In genomic region chr5:135847881-135848280, GRCm38 (mm10) we compare ENCODE assay signal across 31 mouse cellular contexts. TPM values are rescaled to one million over a fixed set of nuclear protein-coding genes. Genes with fewer than 3 reads are reported as not detected.
DNase-seq lines count a peak whose midpoint lies in the region; ATAC-seq lines count a peak whose summit lies in the region.
"Had no signal": no experiment of that assay in that cellular context is flagged by ENCODE, and none has a peak within 500 bp of the region (broad histone marks: within the 10 kb centered on the region; RNA-seq: fewer than 3 reads in every experiment).

No protein-coding gene starts in this region.

- 0 out of 2 replicates have a peak, but pooled peaks cover 3% of the 10 kb centered on the region for H3K27me3 ChIP-seq in hindbrain, embryonic 14.5 days (ENCODE audit: control insufficient read depth, insufficient read depth, low read length)
- H3K27me3 ChIP-seq in hindbrain, embryonic 11.5 days (ENCODE audit: control insufficient read depth, insufficient read depth, low read length): peaks cover 9% of the 10 kb centered on the region
- H3K27me3 ChIP-seq: hindbrain, embryonic 13.5 days had no signal

- no peak overlapping the region for H3K4me3 ChIP-seq in hindbrain, embryonic 14.5 days (replicated peaks; ENCODE audit: low read length)
- H3K4me3 ChIP-seq in hindbrain, embryonic 11.5 days (ENCODE audit: low read depth, low read length): no peak overlapping the region
- H3K4me3 ChIP-seq: embryonic facial prominence, embryonic 10.5 days; embryonic facial prominence, embryonic 13.5 days; erythroblast, embryonic 14.5 days; forebrain, embryonic 12.5 days; forebrain, embryonic 15.5 days; gastrocnemius, adult 2 months; hindbrain, embryonic 13.5 days had no signal

- 0 out of 2 replicates have a peak overlapping the region, but pooled peaks have one; percentile 38 for H3K27ac ChIP-seq in hindbrain, embryonic 14.5 days
- no peak overlapping the region for H3K27ac ChIP-seq in hindbrain, embryonic 11.5 days (ENCODE audit: low read depth, low read length)
- H3K27ac ChIP-seq: embryonic facial prominence, embryonic 10.5 days; embryonic facial prominence, embryonic 13.5 days; forebrain, embryonic 12.5 days; forebrain, embryonic 15.5 days; gastrocnemius, adult 2 months; hindbrain, postnatal 0 days had no signal

- no peak overlapping the region for H3K4me2 ChIP-seq in hindbrain, embryonic 14.5 days (replicated peaks)
- no peak overlapping the region for H3K4me2 ChIP-seq in hindbrain, embryonic 11.5 days (replicated peaks; ENCODE audit: low read depth, low read length)
- H3K4me2 ChIP-seq: embryonic facial prominence, embryonic 13.5 days; forebrain, embryonic 12.5 days; forebrain, embryonic 15.5 days; heart, embryonic 11.5 days; hindbrain, embryonic 13.5 days had no signal

- DNase-seq in hindbrain, embryonic 14.5 days (ENCODE audit: low spot score): no peak
- no peak for DNase-seq in hindbrain, embryonic 11.5 days (ENCODE audit: low spot score)
- peak; percentile 31 to 79 for DNase-seq in left cerebral cortex, postnatal 25 days (ENCODE audit: low spot score in 2 of 2)
- DNase-seq in left cerebral cortex, adult 11 months (ENCODE audit: low spot score): no peak
- DNase-seq in brain, adult 2 months (ENCODE audit: low read depth, low spot score): peak; percentile 78
- DNase-seq in adrenal gland, postnatal 14 days: no peak
- DNase-seq: adrenal gland, postnatal 10 days; B cell, adult 2 months; cerebellum, adult 11-12 months; cerebellum, adult 8-10 months; cerebellum, postnatal 36 days; embryo, embryonic 11 days; gastrocnemius, adult 2 months; gastrocnemius, postnatal 14 days; heart, adult 11 months had no signal

- H3K36me3 ChIP-seq in hindbrain, embryonic 14.5 days (replicated peaks; ENCODE audit: control insufficient read depth, insufficient read depth): peaks cover 19% of the 10 kb centered on the region
- no peaks in the 10 kb centered on the region for H3K36me3 ChIP-seq in hindbrain, embryonic 11.5 days (ENCODE audit: control insufficient read depth, insufficient read depth, low read length)
- H3K36me3 ChIP-seq: embryonic facial prominence, embryonic 10.5 days; embryonic facial prominence, embryonic 13.5 days; forebrain, embryonic 12.5 days; G1E had no signal

- H3K9ac ChIP-seq in hindbrain, embryonic 14.5 days: no peak overlapping the region
- no peak overlapping the region for H3K9ac ChIP-seq in hindbrain, embryonic 11.5 days (ENCODE audit: low read depth, low read length)
- H3K9ac ChIP-seq: embryonic facial prominence, embryonic 13.5 days; forebrain, embryonic 12.5 days; forebrain, embryonic 15.5 days; hindbrain, embryonic 13.5 days had no signal

- 86% methylated on average over 3 of the region's 3 CpGs for WGBS in hindbrain, embryonic 14.5 days
- 85% methylated on average over 3 of the region's 3 CpGs for WGBS in hindbrain, embryonic 11.5 days

- H3K9me3 ChIP-seq in hindbrain, embryonic 14.5 days (ENCODE audit: control insufficient read depth, low read length): no peaks in the 10 kb centered on the region
- no peaks in the 10 kb centered on the region for H3K9me3 ChIP-seq in hindbrain, embryonic 11.5 days (ENCODE audit: control insufficient read depth, low read length)
- H3K9me3 ChIP-seq: embryonic facial prominence, embryonic 13.5 days; forebrain, embryonic 12.5 days; forebrain, embryonic 15.5 days; hindbrain, embryonic 13.5 days had no signal

- intact Hi-C loops in left cerebral cortex, postnatal 25 days (cut with DNase I): no loop called here

- H3K4me1 ChIP-seq in hindbrain, embryonic 14.5 days (replicated peaks; ENCODE audit: control insufficient read depth, insufficient read depth, low read length): peaks cover 31% of the 10 kb centered on the region
- peaks cover 17% of the 10 kb centered on the region for H3K4me1 ChIP-seq in hindbrain, embryonic 11.5 days (replicated peaks; ENCODE audit: control insufficient read depth, insufficient read depth, low read length)

- no peak for ATAC-seq in hindbrain, embryonic 14.5 days (ENCODE audit: low FRiP score)
- no peak for ATAC-seq in hindbrain, embryonic 11.5 days (ENCODE audit: low FRiP score)
- ATAC-seq: forebrain, embryonic 15.5 days; hindbrain, postnatal 0 days; inflammation-experienced regulatory T-cells, adult 6 months; Patski had no signal

RNA-seq across cellular contexts. Expression of gene Hspb1, which starts 39.8 kb away (rescaled TPM):
- polyA plus RNA-seq in hindbrain, embryonic 14.5 days (2014; fragmentation: Nextera tagmentation; extraction: Ambion mirVana): 10.3 and 10.6 TPM in 2 replicates
- 16.6 and 26.1 TPM in 2 replicates for polyA plus RNA-seq in hindbrain, embryonic 11.5 days (2014; fragmentation: Nextera tagmentation; extraction: Ambion mirVana)
- 10 to 100 TPM; 16.9 to 19.7 TPM for total RNA-seq in left cerebral cortex, postnatal 25 days (2021)
- 64.7 and 97.7 TPM in 2 replicates for total RNA-seq in adrenal gland, postnatal 14 days (2021)
- total RNA-seq: G1E; hematopoietic stem cell, adult 5-6 weeks had no signal
- polyA plus RNA-seq: G1E had no signal

RNA-seq across cellular contexts. Expression of gene Srrm3, which starts 41.2 kb away (rescaled TPM):
- polyA plus RNA-seq in hindbrain, embryonic 14.5 days (2014; fragmentation: Nextera tagmentation; extraction: Ambion mirVana): 49.3 and 51.3 TPM in 2 replicates
- 33.2 and 39.8 TPM in 2 replicates for polyA plus RNA-seq in hindbrain, embryonic 11.5 days (2014; fragmentation: Nextera tagmentation; extraction: Ambion mirVana)
- total RNA-seq in left cerebral cortex, postnatal 25 days (2021): 10 to 100 TPM; 85.4 to 98.1 TPM
- 2.7 and 4.3 TPM in 2 replicates for total RNA-seq in adrenal gland, postnatal 14 days (2021)
- total RNA-seq: CH12.LX; gastrocnemius, adult 2 months; gastrocnemius, postnatal 14 days; heart, adult 8-10 months; heart, postnatal 25 days; hematopoietic stem cell, adult 5-6 weeks had no signal
- polyA plus RNA-seq: erythroblast, embryonic 14.5 days; G1E; heart, postnatal 0 days; inflammation-experienced regulatory T-cells, adult 6 months had no signal

Comparison
In these comparisons a context has a peak if more than half of its experiments do, and no peak if none do; other contexts are left out.
1. DNase-seq: peak in left cerebral cortex, postnatal 25 days (2 of 2) and brain, adult 2 months (single experiment); none in hindbrain, embryonic 14.5 days (single experiment), hindbrain, embryonic 11.5 days (single experiment), left cerebral cortex, adult 11 months (single experiment) and adrenal gland, postnatal 14 days (single experiment).
2. RNA of gene Srrm3, which starts 41.2 kb away (total RNA-seq): 85.4 to 98.1 TPM in left cerebral cortex, postnatal 25 days; 2.7 to 4.3 TPM in adrenal gland, postnatal 14 days; every median in the first group is over 10 times any median in the second.